Mouse (Mus musculus): ENCODE measurements at regions not wholly inside any gene's neighbourhood (a gene's known extent, or its start where the extent isn't known, plus 50 kb on each side); places are given as distances from the start of the nearest gene placed in this dataset.

GRCm38 (mm10) chr5:126245776-126246175 is 714.2 kb downstream of the Tmem132b start:
- TF ChIP-seq CTCF (IDR thresholded peaks at IDR 0.05; ENCODE audit: extremely low read depth, insufficient read length, insufficient replicate concordance, low read depth, low read length) = no peak
- TF ChIP-seq POLR2A (IDR thresholded peaks at IDR 0.05; ENCODE audit: low read depth, low read length) = no peak

All from small intestine, adult 2 months (tissue).